Mouse (Mus musculus) liver, postnatal 0 days (tissue): ENCODE results near the gene Cmtm6. TPM values are rescaled to one million over a fixed set of nuclear protein-coding genes. Genes with fewer than 3 reads are reported as not detected.

ENCODE experiments used
- ATAC-seq: fragments of 200-750 bp; cut with Nextera tagmentation; 2 replicates; pipeline ENCODE4 v1.8.0; 2017; ENCODE audit warnings: mild to moderate bottlenecking, moderate library complexity
- DNase-seq: peaks from one replicate; pipeline ENCODE4 v3.0.0-alpha.2; 2016
- H3K27ac ChIP-seq: fragments of 300-500 bp; sonication (generic); 2 replicates; pipeline ENCODE4 v1.5.1; 2014; ENCODE audit warnings: antibody characterized with exemption, moderate library complexity, mild to moderate bottlenecking, low read depth
- H3K27me3 ChIP-seq: fragments of 300-500 bp; sonication (generic); 2 replicates; pipeline ENCODE4 v1.6.1; 2014; ENCODE audit warnings: low read length, control low read depth, mixed read lengths; ENCODE audit not compliant: insufficient read depth
- H3K36me3 ChIP-seq: fragments of 300-500 bp; sonication (generic); replicated peaks from 2 replicates; pipeline ENCODE4 v1.6.1; 2014; ENCODE audit warnings: mild to moderate bottlenecking, control low read depth, low read length, moderate library complexity, mixed read lengths; ENCODE audit not compliant: insufficient read depth
- H3K4me1 ChIP-seq: fragments of 300-500 bp; sonication (generic); 2 replicates; pipeline ENCODE4 v1.6.1; 2014; ENCODE audit warnings: antibody characterized with exemption, mild to moderate bottlenecking, control low read depth; ENCODE audit not compliant: insufficient read depth
- H3K4me2 ChIP-seq: fragments of 300-500 bp; sonication (generic); 2 replicates; pipeline ENCODE4 v1.6.1; 2014; ENCODE audit warnings: low read depth, mild to moderate bottlenecking, low read length, moderate library complexity, mixed read lengths
- H3K4me3 ChIP-seq: fragments of 300-500 bp; sonication (generic); 2 replicates; pipeline ENCODE4 v1.5.1; 2014; ENCODE audit warnings: low read depth, low read length
- H3K9ac ChIP-seq: fragments of 300-500 bp; sonication (generic); replicated peaks from 2 replicates; pipeline ENCODE4 v1.6.1; 2014; ENCODE audit warnings: mild to moderate bottlenecking, moderate library complexity
- H3K9me3 ChIP-seq: fragments of 300-500 bp; sonication (generic); 2 replicates; pipeline ENCODE4 v1.6.1; 2016; ENCODE audit warnings: mild to moderate bottlenecking, control low read depth, low read length, mixed read lengths
- CTCF ChIP-seq: sonication (generic); IDR thresholded peaks from 2 replicates; pipeline ENCODE4 v1.5.1; 2016; ENCODE audit warnings: antibody characterized with exemption, low read depth
- EP300 ChIP-seq: IDR thresholded peaks from 2 replicates; pipeline ENCODE4 v1.6.1; 2016; ENCODE audit warnings: antibody characterized with exemption, low read depth, mild to moderate bottlenecking
- WGBS: fragments of 180-500 bp; shearing (Covaris S2); extraction: QIAGEN DNeasy Blood & Tissue Kit; methylation state at CpG from one replicate; pipeline ENCODE4 v1.1.7; 2014; ENCODE audit not compliant: insufficient replicate concordance; 5-methylcytosine and 5-hydroxymethylcytosine counted together
- polyA plus RNA-seq: library from polyadenylated mRNA; unstranded; fragments of >200 nt; fragmentation: Nextera tagmentation; extraction: Ambion mirVana; gene quantifications from 2 replicates; pipeline ENCODE4 v1.2.1, GENCODE M21; 2015

Gene Cmtm6
- polyA plus RNA-seq, 1 experiment from 2014 or later: 30.1 TPM

- Histone ChIP-seq H3K4me2 (no peak overlapping the region), H3K9me3 (no peaks in the 10 kb centered on the region), H3K27ac (no peak overlapping the region), H3K9ac (no peak overlapping the region), H3K4me3 (no peak overlapping the region), H3K36me3 (peaks cover 32% of the 10 kb centered on the region), H3K4me1 (no peaks in the 10 kb centered on the region), H3K27me3 (no peaks in the 10 kb centered on the region)
- ATAC-seq (no peak), DNase-seq (no peak)
- TF ChIP-seq CTCF (peak; percentile 47), EP300 (no peak)
- WGBS: 68% methylated on average over 3 of the region's 3 CpGs
Observed at GRCm38 (mm10) chr9:114751582-114751981, 20.7 kb downstream of the Cmtm6 start.

GRCm38 (mm10) chr9:114752311-114752710, 21.4 kb downstream of the Cmtm6 start:
- Histone ChIP-seq H3K27ac (no peak overlapping the region), H3K27me3 (no peaks in the 10 kb centered on the region), H3K9ac (no peak overlapping the region), H3K4me2 (0 out of 2 replicates have a peak overlapping the region, but pooled peaks have one; percentile 87), H3K4me3 (no peak overlapping the region), H3K36me3 (peaks cover 29% of the 10 kb centered on the region), H3K4me1 (no peaks in the 10 kb centered on the region), H3K9me3 (no peaks in the 10 kb centered on the region)
- no peak for TF ChIP-seq EP300
- 60% methylated on average over 9 of the region's 9 CpGs for WGBS
- DNase-seq: no peak
- no peak for ATAC-seq

- 3% methylated on average over 36 of the region's 36 CpGs for WGBS
- Histone ChIP-seq H3K4me3 (peak overlapping the region; percentile 59), H3K4me1 (no peaks in the 10 kb centered on the region), H3K9ac (peak overlapping the region; percentile 53), H3K9me3 (no peaks in the 10 kb centered on the region), H3K27ac (peak overlapping the region; percentile 63), H3K4me2 (peak overlapping the region; percentile 87), H3K36me3 (peaks cover 22% of the 10 kb centered on the region), H3K27me3 (no peaks in the 10 kb centered on the region)
- TF ChIP-seq EP300: no peak
- TF ChIP-seq CTCF: peak; percentile 100
- peak; percentile 94 for DNase-seq
- peak; percentile 92 for ATAC-seq
Observed at GRCm38 (mm10) chr9:114752863-114753484, 22.1 kb downstream of the Cmtm6 start.

- peaks cover 43% of the 10 kb centered on the region for H3K36me3 ChIP-seq
- no peak for ATAC-seq
- 62% methylated on average over 7 of the region's 7 CpGs for WGBS
Observed at GRCm38 (mm10) chr9:114758272-114758671, 27.4 kb downstream of the Cmtm6 start.

GRCm38 (mm10) chr9:114758801-114759200, 27.9 kb downstream of the Cmtm6 start:
- Histone ChIP-seq H3K4me2 (no peak overlapping the region), H3K9me3 (no peaks in the 10 kb centered on the region), H3K36me3 (peaks cover 43% of the 10 kb centered on the region), H3K27ac (no peak overlapping the region), H3K4me1 (0 out of 2 replicates have a peak, but pooled peaks cover 3% of the 10 kb centered on the region), H3K27me3 (no peaks in the 10 kb centered on the region), H3K4me3 (no peak overlapping the region), H3K9ac (no peak overlapping the region)
- no peak for TF ChIP-seq EP300
- no peak for TF ChIP-seq CTCF
- ATAC-seq: no peak
- WGBS: 60% methylated on average over 5 of the region's 5 CpGs
- DNase-seq: no peak

More at GRCm38 (mm10) chr9:114758272-114758671, 27.4 kb downstream of the Cmtm6 start:
- Histone ChIP-seq H3K4me1 (0 out of 2 replicates have a peak, but pooled peaks cover 3% of the 10 kb centered on the region), H3K4me2 (no peak overlapping the region), H3K27me3 (no peaks in the 10 kb centered on the region), H3K4me3 (no peak overlapping the region), H3K9ac (no peak overlapping the region), H3K27ac (no peak overlapping the region), H3K9me3 (no peaks in the 10 kb centered on the region)
- DNase-seq: no peak
- TF ChIP-seq CTCF (no peak), EP300 (no peak)

- Histone ChIP-seq H3K36me3 (peaks cover 43% of the 10 kb centered on the region), H3K27ac (no peak overlapping the region), H3K9ac (no peak overlapping the region), H3K4me2 (no peak overlapping the region), H3K27me3 (no peaks in the 10 kb centered on the region), H3K9me3 (no peaks in the 10 kb centered on the region), H3K4me3 (no peak overlapping the region), H3K4me1 (0 out of 2 replicates have a peak, but pooled peaks cover 3% of the 10 kb centered on the region)
- ATAC-seq: no peak
- no peak for DNase-seq
- TF ChIP-seq CTCF (no peak), EP300 (no peak)
- WGBS: 79% methylated on average over 4 of the region's 4 CpGs
Observed at GRCm38 (mm10) chr9:114759886-114760285, 29.0 kb downstream of the Cmtm6 start.
